Mouse (Mus musculus) spleen, adult 2 months (tissue): Measurements from ENCODE around the gene Rab11a. TPM values are rescaled to one million over a fixed set of nuclear protein-coding genes. Genes with fewer than 3 reads are reported as not detected.
A peak's percentile ranks its signal among the peaks of the same experiment; 100 is the strongest.
"Not testable (repeated sequence)": the region's sequence is repeated elsewhere in the genome, so short reads cannot be mapped to it uniquely, and the experiment has no call there.

ENCODE experiments used
- DNase-seq, 2 experiments: peaks; one replicate each; pipeline versions ENCODE4 v3.0.0 to v3.0.0-alpha.2; 2012 to 2021; ENCODE audit warnings: low spot score in 2 of 2, low read depth in 1 of 2
- H3K27ac ChIP-seq: fragments of 200-500 bp; 2 replicates; pipeline ENCODE4 v1.5.1; 2012; ENCODE audit warnings: low read length, inconsistent platforms; ENCODE audit not compliant: insufficient read depth
- H3K27me3 ChIP-seq: fragments of 200-500 bp; 2 replicates; pipeline ENCODE4 v1.6.1; 2012; ENCODE audit warnings: mild to moderate bottlenecking, moderate library complexity, low read length, inconsistent platforms; ENCODE audit not compliant: control insufficient read depth, insufficient read depth
- H3K36me3 ChIP-seq: fragments of 200-500 bp; 2 replicates; pipeline ENCODE4 v1.6.1; 2012; ENCODE audit warnings: mild to moderate bottlenecking, low read length, inconsistent platforms; ENCODE audit not compliant: control insufficient read depth, insufficient read depth
- H3K4me1 ChIP-seq: fragments of 200-500 bp; 2 replicates; pipeline ENCODE4 v1.6.1; 2011; ENCODE audit warnings: inconsistent platforms; ENCODE audit not compliant: control insufficient read depth, insufficient read depth, insufficient read length
- H3K4me3 ChIP-seq: fragments of 200-500 bp; 2 replicates; pipeline ENCODE4 v1.5.1; 2011; ENCODE audit warnings: mild to moderate bottlenecking, inconsistent platforms; ENCODE audit not compliant: insufficient read depth, insufficient read length; ENCODE audit errors: extremely low read depth
- CTCF ChIP-seq: fragments of 200-500 bp; IDR thresholded peaks from 2 replicates; pipeline ENCODE4 v1.5.1; 2011; ENCODE audit warnings: mild to moderate bottlenecking, inconsistent platforms; ENCODE audit not compliant: insufficient read depth, insufficient read length, insufficient replicate concordance; ENCODE audit errors: extremely low read depth
- POLR2A ChIP-seq: fragments of 200-500 bp; IDR thresholded peaks from 2 replicates; pipeline ENCODE4 v1.6.1; 2011; ENCODE audit warnings: low read depth, low read length, inconsistent platforms
- WGBS: fragments of 180-500 bp; shearing (Covaris S2); methylation state at CpG from one replicate; pipeline ENCODE4 v1.1.7; 2018; 5-methylcytosine and 5-hydroxymethylcytosine counted together
- polyA plus RNA-seq: library from polyadenylated mRNA; depleted of rRNA; stranded (reverse); fragments of >200 nt; gene quantifications from 2 replicates; pipeline ENCODE4 v1.2.3, GENCODE M21; 2012

Gene Rab11a
- polyA plus RNA-seq, 1 experiment = 38.4 TPM

- H3K4me3 ChIP-seq = no peak overlapping the region
- H3K4me1 ChIP-seq = no peaks in the 10 kb centered on the region
- H3K27ac ChIP-seq = no peak overlapping the region
- DNase-seq = no peak
- no peaks in the 10 kb centered on the region for H3K27me3 ChIP-seq
- no peaks in the 10 kb centered on the region; the same call in none of the 2 replicates for H3K36me3 ChIP-seq
- TF ChIP-seq CTCF = no peak
- whole genome bisulfite sequencing = 94% methylated on average over 4 of the region's 4 CpGs
Measured at GRCm38 (mm10) chr9:64696404-64696803, 41.2 kb downstream of the Rab11a start.

- no peak overlapping the region for H3K27ac ChIP-seq
- H3K27me3 ChIP-seq = no peaks in the 10 kb centered on the region
- H3K4me3 ChIP-seq = no peak overlapping the region
- 96% methylated on average over 1 of the region's 1 CpGs for WGBS
- H3K4me1 ChIP-seq = no peaks in the 10 kb centered on the region
- TF ChIP-seq CTCF (no peak), POLR2A (no peak)
- DNase-seq = no peak
- no peaks in the 10 kb centered on the region; the same call in none of the 2 replicates for H3K36me3 ChIP-seq
Measured at GRCm38 (mm10) chr9:64695266-64695665, 42.3 kb downstream of the Rab11a start.

- no peak overlapping the region for H3K27ac ChIP-seq
- DNase-seq = no peak
- H3K4me1 ChIP-seq = no peaks in the 10 kb centered on the region
- TF ChIP-seq POLR2A = no peak
- TF ChIP-seq CTCF = no peak
- H3K36me3 ChIP-seq = no peaks in the 10 kb centered on the region; the same call in none of the 2 replicates
- 74% methylated on average over 2 of the region's 2 CpGs for WGBS
- H3K27me3 ChIP-seq = no peaks in the 10 kb centered on the region
- H3K4me3 ChIP-seq = no peak overlapping the region
Measured at GRCm38 (mm10) chr9:64693094-64693493, 44.5 kb downstream of the Rab11a start.

GRCm38 (mm10) chr9:64691176-64691575, 46.4 kb downstream of the Rab11a start:
- H3K36me3 ChIP-seq = no peaks in the 10 kb centered on the region; the same call in none of the 2 replicates
- TF ChIP-seq CTCF (peak; percentile 22; the same call in 1 of the 2 replicates), POLR2A (no peak)
- no peaks in the 10 kb centered on the region for H3K27me3 ChIP-seq
- peak in 1 of 2 experiments; percentile 9 for DNase-seq
- H3K4me1 ChIP-seq = no peaks in the 10 kb centered on the region
- 24% methylated on average over 7 of the region's 7 CpGs for WGBS
- H3K27ac ChIP-seq = no peak overlapping the region
- H3K4me3 ChIP-seq = no peak overlapping the region

- TF ChIP-seq POLR2A (no peak), CTCF (no peak)
- WGBS = 90% methylated on average over 2 of the region's 2 CpGs
- Histone ChIP-seq H3K27ac (no peak overlapping the region), H3K27me3 (no peaks in the 10 kb centered on the region), H3K36me3 (no peaks in the 10 kb centered on the region; the same call in none of the 2 replicates), H3K4me1 (no peaks in the 10 kb centered on the region), H3K4me3 (no peak overlapping the region)
- DNase-seq = no peak
Measured at GRCm38 (mm10) chr9:64690771-64691170, 46.8 kb downstream of the Rab11a start.

GRCm38 (mm10) chr9:64688015-64688394, 49.6 kb downstream of the Rab11a start:
- no peak overlapping the region for H3K4me3 ChIP-seq
- TF ChIP-seq POLR2A = no peak
- no peak for TF ChIP-seq CTCF
- no peaks in the 10 kb centered on the region for H3K4me1 ChIP-seq
- H3K27ac ChIP-seq = no peak overlapping the region
- H3K36me3 ChIP-seq = no peaks in the 10 kb centered on the region
- no peak for DNase-seq
- no peaks in the 10 kb centered on the region for H3K27me3 ChIP-seq
- WGBS = 95% methylated on average over 1 of the region's 1 CpGs

GRCm38 (mm10) chr9:64687122-64688014, 50.2 kb downstream of the Rab11a start:
- H3K27me3 ChIP-seq = no peaks in the 10 kb centered on the region
- no peaks in the 10 kb centered on the region for H3K4me1 ChIP-seq
- no peak overlapping the region for H3K4me3 ChIP-seq
- no peak for DNase-seq
- no peak overlapping the region for H3K27ac ChIP-seq
- H3K36me3 ChIP-seq = no peaks in the 10 kb centered on the region
- no peak for TF ChIP-seq CTCF
- TF ChIP-seq POLR2A = no peak
- WGBS = 87% methylated on average over 13 of the region's 13 CpGs

- not testable (repeated sequence) for H3K4me1 ChIP-seq, DNase-seq, H3K27me3 ChIP-seq, H3K36me3 ChIP-seq, H3K27ac ChIP-seq, H3K4me3 ChIP-seq
- 43% methylated on average over 8 of the region's 11 CpGs for WGBS
Measured at GRCm38 (mm10) chr9:64671341-64672319, 65.9 kb downstream of the Rab11a start.
